Mouse (Mus musculus) liver, postnatal 0 days (tissue): Measurements from ENCODE around the gene Tex36.

ENCODE experiments used
- CTCF ChIP-seq: sonication (generic); IDR thresholded peaks from 2 replicates; pipeline ENCODE4 v1.5.1; 2016; ENCODE audit warnings: antibody characterized with exemption, low read depth
- EP300 ChIP-seq: IDR thresholded peaks from 2 replicates; pipeline ENCODE4 v1.6.1; 2016; ENCODE audit warnings: antibody characterized with exemption, low read depth, mild to moderate bottlenecking

GRCm38 (mm10) chr7:133602058-133602457, at the start of gene Tex36:
- TF ChIP-seq CTCF (no peak), EP300 (no peak)
